Mouse (Mus musculus): ENCODE measurements around the gene Nedd9. TPM values are rescaled to one million over a fixed set of nuclear protein-coding genes. Genes with fewer than 3 reads are reported as not detected.
A peak's percentile ranks its signal among the peaks of the same experiment; 100 is the strongest.

The Nedd9 gene
- total and polyA plus RNA-seq, 3 experiments, result 41.3 to 48.7 (median 42.5) TPM

DNA sequence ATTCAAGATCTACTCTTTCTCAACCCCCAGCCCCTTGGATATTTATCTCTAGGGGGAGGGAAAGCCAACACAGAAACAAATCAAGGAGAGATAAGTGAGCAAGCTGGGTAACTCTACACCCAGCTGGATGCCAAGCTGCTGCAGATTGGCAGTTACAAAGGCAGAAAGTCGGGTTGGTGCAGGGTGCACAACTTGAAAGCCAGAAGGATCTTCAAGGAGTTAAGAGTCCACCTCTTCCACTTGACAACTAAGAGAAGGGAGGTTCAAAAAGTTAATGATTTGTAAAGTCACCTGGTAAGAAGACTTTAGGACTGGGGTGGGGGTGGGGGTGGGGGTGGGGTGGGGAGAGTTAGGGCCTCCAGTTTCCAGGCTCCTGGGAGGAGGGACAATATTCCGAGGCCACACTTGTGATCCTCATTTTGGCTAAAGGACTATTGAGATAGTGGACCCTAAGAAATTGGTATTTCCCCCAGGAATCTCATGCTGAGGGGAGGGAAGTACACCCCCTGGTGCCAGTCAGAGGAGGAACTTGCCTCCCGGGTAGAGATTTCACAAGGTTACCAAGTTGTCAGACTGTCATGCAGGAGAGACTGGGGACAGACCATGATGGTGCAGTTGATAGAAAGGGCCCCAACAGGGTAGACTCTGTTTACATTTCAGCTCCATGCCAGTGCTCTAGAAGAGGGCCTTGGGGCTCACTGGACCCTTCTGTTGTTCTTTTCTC is 143.8 kb downstream of the Nedd9 start:
- H3K4me2 ChIP-seq (ENCODE audit: insufficient read depth, low read depth, poor library complexity, severe bottlenecking), result no peak overlapping the region
- dilution Hi-C loops (cut with MboI; ENCODE audit: extremely low pct_ligation_motif_present, extremely low pct_unique_long_range_greater_than_20kb, low sequenced_read_pairs), result no loop called here

DNA sequence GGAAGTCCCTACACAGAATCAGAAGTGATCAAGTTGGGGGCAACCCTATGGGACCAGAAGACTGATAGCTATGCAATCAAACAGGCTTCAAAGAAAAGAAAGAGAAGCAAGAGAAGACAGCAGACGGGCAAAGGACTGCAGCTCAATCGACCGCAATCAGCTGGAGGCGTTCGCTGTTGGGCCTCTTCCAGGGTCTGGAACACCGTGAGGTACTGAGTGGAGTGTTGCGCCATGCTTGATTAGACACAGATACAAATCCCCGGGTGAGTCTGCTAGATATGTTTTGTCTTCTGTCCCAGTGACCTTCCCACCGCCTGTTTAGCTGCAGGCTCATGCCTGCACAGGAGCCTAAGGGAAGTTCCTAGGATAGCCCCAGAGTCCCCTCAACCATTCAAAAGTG is 145.7 kb downstream of the Nedd9 start:
- H3K4me2 ChIP-seq (ENCODE audit: insufficient read depth, low read depth, poor library complexity, severe bottlenecking), result no peak overlapping the region
- H3K79me2 ChIP-seq (replicated peaks; ENCODE audit: control insufficient read depth, extremely low read depth, insufficient read depth, poor library complexity, severe bottlenecking), result 0 out of 2 replicates have a peak, but pooled peaks cover 5% of the 10 kb centered on the region
- peaks cover 23 to 76% of the 10 kb centered on the region in 2 experiments for H3K36me3 ChIP-seq (replicated peaks in 1 of 2; ENCODE audit: control insufficient read depth in 1 of 2, insufficient read depth in 1 of 2, low read length in 1 of 2)
- in situ Hi-C loops (cut with MboI; ENCODE audit: low pct_ligation_motif_present, low pct_unique_long_range_greater_than_20kb, low sequenced_read_pairs) (no loop called here), dilution Hi-C loops (cut with MboI; ENCODE audit: extremely low pct_ligation_motif_present, extremely low pct_unique_long_range_greater_than_20kb, low sequenced_read_pairs) (no loop called here)
- H3K4me3 ChIP-seq (replicated peaks in 1 of 3; ENCODE audit: low read depth in 2 of 3, low read length in 2 of 3, poor library complexity in 1 of 3), result no peak overlapping the region
- H3K9me3 ChIP-seq (replicated peaks; ENCODE audit: low read length), result no peaks in the 10 kb centered on the region
- TF ChIP-seq POLR2AphosphoS2 (IDR thresholded peaks at IDR 0.05; ENCODE audit: low read depth, low read length) (no peak), NRF1 (IDR thresholded peaks at IDR 0.05; ENCODE audit: low read depth, low read length) (no peak), POLR2A (IDR thresholded peaks at IDR 0.05; ENCODE audit: low read depth, low read length) (no peak), MXI1 (IDR thresholded peaks at IDR 0.05; ENCODE audit: low read depth, low read length) (no peak), MAZ (IDR thresholded peaks at IDR 0.05; ENCODE audit: low read depth, low read length) (no peak), ELF1 (IDR thresholded peaks at IDR 0.05; ENCODE audit: low read depth, low read length) (no peak), MAFK (IDR thresholded peaks at IDR 0.05; ENCODE audit: insufficient replicate concordance, low read length) (no peak), PAX5 (IDR thresholded peaks at IDR 0.05; ENCODE audit: low read length) (no peak), USF2 (conservative IDR thresholded peaks at IDR 0.05; ENCODE audit: low read depth, low read length) (no peak), SMC3 (IDR thresholded peaks at IDR 0.05; ENCODE audit: low read depth, low read length) (no peak)
- no peak overlapping the region for H3K9ac ChIP-seq (ENCODE audit: insufficient read depth, low read depth)
- no peak overlapping the region for H3K27ac ChIP-seq (ENCODE audit: insufficient read depth, low read depth)
- no peak for DNase-seq (ENCODE audit: extremely low read depth)
- no peaks in the 10 kb centered on the region for H3K27me3 ChIP-seq (replicated peaks)
- H3K4me1 ChIP-seq (ENCODE audit: control insufficient read depth in 1 of 2, insufficient read depth in 2 of 2), result peaks cover under 1 to 45% of the 10 kb centered on the region in 2 experiments; a peak in 3 of 4 replicates

More for the DNA sequence above, 143.8 kb downstream of the Nedd9 start:
- TF ChIP-seq JUN (IDR thresholded peaks at IDR 0.05; ENCODE audit: insufficient read depth, low read depth, low read length) (no peak), CTCF (conservative IDR thresholded peaks at IDR 0.05 in 1 of 2, IDR thresholded peaks at IDR 0.05 in 1 of 2; ENCODE audit: low read depth in 2 of 2, low read length in 2 of 2) (0 out of 4 replicates have a peak, but pooled peaks of 1 of the 2 experiments have one; percentile 11)
- in situ Hi-C loops (cut with MboI; ENCODE audit: low pct_ligation_motif_present, low pct_unique_long_range_greater_than_20kb, low sequenced_read_pairs), result no loop called here
- Histone ChIP-seq H3K4me1 (ENCODE audit: control insufficient read depth in 1 of 2, insufficient read depth in 2 of 2) (peaks cover 0 to 51% of the 10 kb centered on the region in 2 experiments; a peak in 3 of 4 replicates), H3K79me2 (replicated peaks; ENCODE audit: control insufficient read depth, extremely low read depth, insufficient read depth, poor library complexity, severe bottlenecking) (peaks cover 5% of the 10 kb centered on the region; the same call in 1 of the 2 replicates), H3K4me3 (replicated peaks in 1 of 3; ENCODE audit: low read depth in 2 of 3, low read length in 2 of 3, poor library complexity in 1 of 3) (no peak overlapping the region), H3K36me3 (replicated peaks in 1 of 2; ENCODE audit: control insufficient read depth in 1 of 2, insufficient read depth in 1 of 2, low read length in 1 of 2) (peaks cover 14 to 61% of the 10 kb centered on the region in 2 experiments), H3K27me3 (replicated peaks) (no peaks in the 10 kb centered on the region), H3K27ac (ENCODE audit: insufficient read depth, low read depth) (no peak overlapping the region), H3K9me3 (replicated peaks; ENCODE audit: low read length) (no peaks in the 10 kb centered on the region), H3K9ac (ENCODE audit: insufficient read depth, low read depth) (no peak overlapping the region)
- DNase-seq (ENCODE audit: extremely low read depth), result no peak
